Mouse (Mus musculus) lung, adult 2 months (tissue): ENCODE data around the gene Lax1. TPM values are rescaled to one million over a fixed set of nuclear protein-coding genes. Genes with fewer than 3 reads are reported as not detected.
"Not testable (repeated sequence)": the region's sequence is repeated elsewhere in the genome, so short reads cannot be mapped to it uniquely, and the experiment has no call there.

Experiments used
- DNase-seq: peaks from one replicate; pipeline ENCODE4 v3.0.0; 2022
- H3K4me1 ChIP-seq: fragments of 200-500 bp; 2 replicates; pipeline ENCODE4 v1.6.1; 2011; ENCODE audit warnings: low read length; ENCODE audit not compliant: control insufficient read depth, insufficient read depth
- H3K4me3 ChIP-seq: fragments of 200-500 bp; replicated peaks from 2 replicates; pipeline ENCODE3; 2011; ENCODE audit warnings: low read depth, mild to moderate bottlenecking, control low read depth, low read length; ENCODE audit errors: extremely low read depth
- CTCF ChIP-seq: fragments of 200-500 bp; IDR thresholded peaks from 2 replicates; pipeline ENCODE4 v1.5.1; 2011; ENCODE audit warnings: mild to moderate bottlenecking, low read length, control low read depth; ENCODE audit not compliant: insufficient read depth
- POLR2A ChIP-seq: fragments of 200-500 bp; IDR thresholded peaks from 2 replicates; pipeline ENCODE4 v1.6.1; 2011; ENCODE audit warnings: low read depth, mild to moderate bottlenecking, control low read depth, low read length, borderline replicate concordance; ENCODE audit errors: extremely low read depth
- WGBS: fragments of 180-500 bp; shearing (Covaris S2); methylation state at CpG from one replicate; pipeline ENCODE4 v1.1.7; 2018; 5-methylcytosine and 5-hydroxymethylcytosine counted together
- polyA plus RNA-seq: library from polyadenylated mRNA; depleted of rRNA; stranded (reverse); fragments of >200 nt; gene quantifications from 2 replicates; pipeline ENCODE4 v1.2.3, GENCODE M21; 2012

Lax1 gene
- polyA plus RNA-seq, 1 experiment = 2.5 TPM

GRCm38 (mm10) chr1:133692195-133692594, 2.3 kb upstream of the Lax1 start:
- no peak for TF ChIP-seq CTCF
- TF ChIP-seq POLR2A = no peak
- Histone ChIP-seq H3K4me3 (no peak overlapping the region), H3K4me1 (peaks cover 5% of the 10 kb centered on the region; the same call in 1 of the 2 replicates)
- DNase-seq = no peak
- 51% methylated on average over 4 of the region's 4 CpGs for WGBS

- H3K4me1 ChIP-seq = 0 out of 2 replicates have a peak, but pooled peaks cover 3% of the 10 kb centered on the region
- no peak overlapping the region for H3K4me3 ChIP-seq
- DNase-seq = no peak
- no peak for TF ChIP-seq CTCF
- TF ChIP-seq POLR2A = no peak
- 90% methylated on average over 6 of the region's 6 CpGs for WGBS
These were observed 1.1 kb upstream of the Lax1 start for GRCm38 (mm10) chr1:133691046-133691445.

GRCm38 (mm10) chr1:133688301-133688700, 1.6 kb downstream of the Lax1 start:
- Histone ChIP-seq H3K4me3 (no peak overlapping the region), H3K4me1 (no peaks in the 10 kb centered on the region)
- DNase-seq = no peak
- no peak for TF ChIP-seq POLR2A
- no peak for TF ChIP-seq CTCF
- 80% methylated on average over 7 of the region's 7 CpGs for WGBS

- 51% methylated on average over 10 of the region's 10 CpGs for WGBS
- Histone ChIP-seq H3K4me1 (no peaks in the 10 kb centered on the region), H3K4me3 (no peak overlapping the region)
- peak; percentile 34 for DNase-seq
- TF ChIP-seq POLR2A (no peak), CTCF (no peak)
These were observed 4.0 kb downstream of the Lax1 start for GRCm38 (mm10) chr1:133685749-133686519.

- Histone ChIP-seq H3K4me3 (no peak overlapping the region), H3K4me1 (no peaks in the 10 kb centered on the region)
- WGBS = 44% methylated on average over 3 of the region's 3 CpGs
- no peak for DNase-seq
- TF ChIP-seq POLR2A = no peak
- no peak for TF ChIP-seq CTCF
These were observed 18.1 kb downstream of the Lax1 start for GRCm38 (mm10) chr1:133671801-133672200.

GRCm38 (mm10) chr1:133671266-133671665, 18.6 kb downstream of the Lax1 start:
- 79% methylated on average over 3 of the region's 3 CpGs for WGBS
- Histone ChIP-seq H3K4me3 (no peak overlapping the region), H3K4me1 (no peaks in the 10 kb centered on the region)
- no peak for TF ChIP-seq CTCF
- TF ChIP-seq POLR2A = no peak
- DNase-seq = no peak

GRCm38 (mm10) chr1:133670776-133671175, 19.1 kb downstream of the Lax1 start:
- WGBS = 61% methylated on average over 6 of the region's 6 CpGs
- no peak for DNase-seq
- Histone ChIP-seq H3K4me3 (no peak overlapping the region), H3K4me1 (no peaks in the 10 kb centered on the region)
- no peak for TF ChIP-seq POLR2A
- no peak for TF ChIP-seq CTCF

GRCm38 (mm10) chr1:133670190-133670589, 19.7 kb downstream of the Lax1 start:
- no peak for DNase-seq
- Histone ChIP-seq H3K4me1 (no peaks in the 10 kb centered on the region), H3K4me3 (no peak overlapping the region)
- 87% methylated on average over 12 of the region's 12 CpGs for WGBS
- TF ChIP-seq POLR2A = no peak
- TF ChIP-seq CTCF = no peak

- H3K4me3 ChIP-seq = no peak overlapping the region
- no peak for DNase-seq
- no peaks in the 10 kb centered on the region for H3K4me1 ChIP-seq
- 86% methylated on average over 3 of the region's 3 CpGs for WGBS
- TF ChIP-seq CTCF (no peak), POLR2A (no peak)
These were observed 21.3 kb downstream of the Lax1 start for GRCm38 (mm10) chr1:133668618-133669017.

GRCm38 (mm10) chr1:133667721-133668120, 22.2 kb downstream of the Lax1 start:
- Histone ChIP-seq H3K4me1 (no peaks in the 10 kb centered on the region), H3K4me3 (no peak overlapping the region)
- DNase-seq = no peak
- TF ChIP-seq POLR2A (no peak), CTCF (no peak)
- WGBS = 82% methylated on average over 7 of the region's 7 CpGs

- WGBS = 79% methylated on average over 8 of the region's 8 CpGs
These were observed 24.2 kb downstream of the Lax1 start for GRCm38 (mm10) chr1:133665713-133666112.

More at GRCm38 (mm10) chr1:133665713-133666112, 24.2 kb downstream of the Lax1 start:
- H3K4me1 ChIP-seq, H3K4me3 ChIP-seq, DNase-seq: not testable (repeated sequence)
